Mouse (Mus musculus) small intestine, adult 2 months (tissue): ENCODE results near the gene Gnmt.

Experiments
- CTCF ChIP-seq: fragments of 200-500 bp; IDR thresholded peaks from 2 replicates; pipeline ENCODE4 v1.5.1; 2012; ENCODE audit warnings: low read depth, mild to moderate bottlenecking, control low read depth, inconsistent platforms, low read length, moderate library complexity, mixed read lengths; ENCODE audit not compliant: insufficient replicate concordance, insufficient read length; ENCODE audit errors: extremely low read depth
- POLR2A ChIP-seq: fragments of 200-500 bp; IDR thresholded peaks from 2 replicates; pipeline ENCODE4 v1.6.1; 2012; ENCODE audit warnings: low read depth, mild to moderate bottlenecking, control low read depth, inconsistent platforms, low read length, moderate library complexity

DNA sequence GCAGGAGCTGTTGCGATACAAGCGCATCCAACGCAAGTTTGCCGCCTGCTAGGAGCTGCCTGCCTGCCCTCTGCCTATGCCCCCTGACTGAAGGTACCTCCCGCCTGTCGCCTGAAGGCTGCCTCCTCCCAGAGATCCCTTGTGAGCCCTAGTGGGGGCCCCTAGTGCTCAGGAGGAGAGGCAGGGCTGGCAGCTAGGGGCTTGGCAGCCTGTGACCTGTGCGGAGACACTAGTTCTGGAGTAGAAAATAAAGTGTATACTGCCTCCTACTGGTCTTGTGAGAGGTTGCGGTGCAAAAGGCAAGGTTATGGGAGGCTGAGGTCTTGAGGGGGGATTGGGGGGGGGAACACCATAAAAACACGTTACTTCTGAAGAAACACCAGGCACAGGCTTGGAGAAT is 3.7 kb downstream of the Gnmt start:
- TF ChIP-seq CTCF = peak; percentile 43; the same call in 1 of the 2 replicates
- no peak for TF ChIP-seq POLR2A
